Mouse (Mus musculus) olfactory bulb, adult 2 months (tissue): Measurements from ENCODE around the gene Comt. TPM values are rescaled to one million over a fixed set of nuclear protein-coding genes. Genes with fewer than 3 reads are reported as not detected.

Source experiments
- H3K27ac ChIP-seq: fragments of 200-500 bp; 2 replicates; pipeline ENCODE4 v1.5.1; 2012; ENCODE audit warnings: low read depth, low read length; ENCODE audit not compliant: insufficient read depth
- H3K4me1 ChIP-seq: fragments of 200-500 bp; 2 replicates; pipeline ENCODE4 v1.6.1; 2012; ENCODE audit warnings: low read length; ENCODE audit not compliant: control insufficient read depth, insufficient read depth
- H3K4me3 ChIP-seq: fragments of 200-500 bp; 2 replicates; pipeline ENCODE4 v1.5.1; 2012; ENCODE audit warnings: mild to moderate bottlenecking, low read depth, low read length, moderate library complexity; ENCODE audit not compliant: insufficient read depth
- CTCF ChIP-seq: fragments of 200-500 bp; IDR thresholded peaks from 2 replicates; pipeline ENCODE4 v1.5.1; 2012; ENCODE audit warnings: low read depth, mild to moderate bottlenecking, low read length, moderate library complexity; ENCODE audit not compliant: insufficient read depth
- POLR2A ChIP-seq: fragments of 200-500 bp; IDR thresholded peaks from 2 replicates; pipeline ENCODE4 v1.6.1; 2012; ENCODE audit warnings: mild to moderate bottlenecking, low read depth, low read length, moderate library complexity; ENCODE audit not compliant: insufficient read depth
- WGBS: fragments of 180-500 bp; shearing (Covaris S2); methylation state at CpG from one replicate; pipeline ENCODE4 v1.1.7; 2018; 5-methylcytosine and 5-hydroxymethylcytosine counted together
- polyA plus RNA-seq: library from polyadenylated mRNA; stranded (reverse); fragments of >200 nt; gene quantifications from 2 replicates; pipeline ENCODE4 v1.2.4, GENCODE M21; 2012; ENCODE audit warnings: low replicate concordance; ENCODE audit not compliant: missing spikeins, insufficient read depth, insufficient read length

Gene Comt
- polyA plus RNA-seq = not detected in 2 replicates

DNA sequence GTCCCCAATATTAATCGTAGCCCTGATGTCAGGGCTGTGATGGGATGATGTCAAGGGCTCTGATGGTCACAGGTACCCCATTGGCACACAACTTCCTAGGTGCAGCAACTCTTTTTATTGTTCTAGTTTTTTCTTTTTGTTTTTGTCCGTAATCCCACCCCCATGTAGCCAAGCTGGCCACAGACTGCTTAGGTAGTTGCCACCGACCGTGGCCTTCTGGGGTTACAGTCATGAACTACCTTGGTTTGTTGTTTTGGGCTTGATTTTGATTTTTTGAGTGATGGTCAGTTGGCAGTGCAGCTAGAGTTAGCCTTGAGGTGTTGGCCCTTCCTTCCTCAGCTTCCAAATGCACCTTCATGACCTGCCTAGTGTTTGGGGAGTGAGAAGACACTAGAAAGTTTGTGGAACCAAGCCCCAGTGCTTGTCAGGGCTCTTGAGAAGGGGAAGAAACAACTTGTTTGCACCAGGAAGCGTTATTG, at the start of gene Comt:
Gene Comt, minus strand, starts transcription at position 51 of the 479 bp plus-strand sequence.
- H3K27ac ChIP-seq = peak within 1 kb of the TSS; percentile 85
- peaks cover 20% of the 10 kb centered on the region for H3K4me1 ChIP-seq
- peak within 1 kb of the TSS; percentile 63 for H3K4me3 ChIP-seq
- 50% methylated on average over 5 of the region's 5 CpGs for WGBS
- TF ChIP-seq POLR2A = no peak
- no peak for TF ChIP-seq CTCF

DNA sequence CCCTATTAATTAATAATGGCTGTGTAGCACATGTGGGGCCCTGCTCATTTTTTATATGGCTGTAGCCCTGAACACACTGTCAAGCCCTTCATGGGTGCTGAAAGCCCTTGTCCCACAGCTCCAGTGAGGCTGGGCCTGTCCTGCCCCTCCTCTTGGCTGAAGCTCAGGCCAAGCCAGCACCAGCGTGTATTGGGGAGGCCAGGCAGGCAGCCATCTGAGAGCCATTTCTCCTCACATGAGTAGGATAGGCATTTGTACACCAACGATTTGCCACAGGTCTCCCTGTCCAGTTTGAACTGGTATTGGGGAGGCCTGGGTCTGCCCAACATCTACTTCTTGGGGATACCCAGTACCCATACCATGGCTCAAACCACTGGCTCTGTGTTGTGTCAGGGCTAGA, 47.4 kb upstream of the Comt start:
- Histone ChIP-seq H3K4me3 (no peak overlapping the region), H3K27ac (no peak overlapping the region), H3K4me1 (peaks cover 10% of the 10 kb centered on the region)
- no peak for TF ChIP-seq POLR2A
- TF ChIP-seq CTCF = no peak
- WGBS = 80% methylated on average over 2 of the region's 2 CpGs

DNA sequence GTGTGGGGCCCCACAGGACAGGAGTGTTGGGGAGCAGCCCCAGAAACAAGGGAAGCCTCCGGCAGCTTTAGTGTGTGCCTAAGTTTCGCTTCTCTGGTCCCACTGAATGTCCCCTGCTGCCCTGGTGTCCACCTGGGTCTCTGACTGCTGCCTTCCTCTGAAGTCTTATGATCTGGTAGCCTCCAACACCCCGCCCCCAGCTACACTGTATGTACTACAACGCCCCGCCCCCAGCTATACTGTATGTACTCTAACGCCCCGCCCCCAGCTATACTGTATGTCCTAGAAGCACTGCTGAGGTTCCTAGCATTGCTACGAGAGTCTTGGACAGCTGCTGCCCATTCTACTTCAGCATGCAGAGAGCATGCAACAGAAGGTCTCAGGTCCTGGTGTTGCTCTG, 46.3 kb upstream of the Comt start:
- Histone ChIP-seq H3K4me1 (peaks cover 10% of the 10 kb centered on the region), H3K27ac (no peak overlapping the region), H3K4me3 (no peak overlapping the region)
- no peak for TF ChIP-seq POLR2A
- no peak for TF ChIP-seq CTCF
- 92% methylated on average over 8 of the region's 8 CpGs for WGBS

DNA sequence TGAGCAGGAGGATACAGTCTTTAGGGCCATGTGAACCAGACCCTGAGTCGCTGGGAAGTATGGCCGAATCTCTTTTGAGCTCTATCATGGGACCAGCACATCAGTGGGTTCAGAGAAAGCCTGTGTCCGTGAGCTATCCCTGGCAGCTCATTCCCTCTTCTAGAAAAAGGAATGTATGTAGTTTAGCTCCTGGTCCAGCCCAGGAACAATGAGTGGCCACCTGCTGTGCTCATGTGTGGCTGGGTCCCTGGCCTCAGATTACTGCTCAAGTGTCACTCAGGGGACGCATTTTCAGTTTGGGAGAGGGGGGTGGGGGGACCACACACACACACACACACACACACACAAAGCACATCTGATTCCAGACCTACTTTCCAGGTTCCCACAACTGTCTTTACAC, 45.8 kb upstream of the Comt start:
- H3K4me1 ChIP-seq = peaks cover 10% of the 10 kb centered on the region
- TF ChIP-seq POLR2A (no peak), CTCF (no peak)
- no peak overlapping the region for H3K4me3 ChIP-seq
- WGBS = 80% methylated on average over 4 of the region's 4 CpGs
- no peak overlapping the region for H3K27ac ChIP-seq

DNA sequence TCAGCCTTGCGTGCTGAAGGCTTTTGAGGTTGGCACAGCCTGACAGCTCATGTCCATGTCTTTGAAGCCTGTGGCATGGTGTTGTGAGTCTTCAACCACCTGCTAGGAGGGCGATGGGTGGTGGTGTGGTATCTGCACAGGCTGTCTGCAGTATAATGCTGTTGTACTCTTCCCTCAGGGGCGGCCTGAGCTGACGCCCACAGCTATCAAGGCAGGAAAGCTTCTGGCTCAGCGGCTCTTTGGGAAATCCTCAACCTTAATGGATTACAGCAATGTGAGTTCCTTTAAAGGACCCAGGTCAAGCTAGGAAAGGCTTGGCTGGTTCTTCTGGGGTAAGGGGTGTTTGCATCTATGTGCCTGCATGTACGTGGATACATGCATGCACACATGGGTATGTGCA, 45.3 kb upstream of the Comt start:
- TF ChIP-seq CTCF = no peak
- no peak for TF ChIP-seq POLR2A
- 76% methylated on average over 6 of the region's 6 CpGs for WGBS

DNA sequence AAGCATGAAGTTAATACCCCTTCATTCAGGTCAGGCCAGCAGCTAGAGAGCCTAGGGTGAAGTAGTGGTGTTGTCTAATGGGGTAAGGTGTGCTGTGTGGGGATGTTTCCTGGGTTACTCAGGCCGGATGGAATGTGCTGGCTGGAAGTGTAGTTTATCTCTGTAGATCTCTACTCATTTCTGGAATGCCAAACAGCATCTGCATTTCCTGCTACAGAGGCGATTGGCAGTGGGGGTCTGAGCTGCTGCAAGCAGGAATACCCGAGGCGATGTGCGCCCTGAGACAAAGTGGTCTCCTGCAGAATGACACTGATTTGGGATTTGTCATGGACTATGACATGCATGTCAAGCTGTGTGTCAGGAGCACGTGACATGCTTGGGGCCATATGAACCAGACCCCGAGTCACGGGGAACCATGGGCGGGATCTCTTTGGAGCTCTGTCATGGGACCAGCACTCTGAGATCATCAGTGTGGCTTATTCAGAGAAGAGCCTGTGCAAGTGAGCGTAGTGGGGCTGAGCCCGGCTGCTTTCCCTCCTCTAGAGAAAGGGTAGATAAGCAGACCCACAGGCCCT, 44.8 kb upstream of the Comt start:
- Histone ChIP-seq H3K4me3 (no peak overlapping the region), H3K4me1 (peaks cover 10% of the 10 kb centered on the region), H3K27ac (no peak overlapping the region)
- WGBS = 84% methylated on average over 11 of the region's 11 CpGs
- TF ChIP-seq CTCF (no peak), POLR2A (no peak)

More for the DNA sequence above, 45.3 kb upstream of the Comt start:
- H3K27ac ChIP-seq = no peak overlapping the region
- H3K4me1 ChIP-seq = peaks cover 10% of the 10 kb centered on the region
- H3K4me3 ChIP-seq = no peak overlapping the region

DNA sequence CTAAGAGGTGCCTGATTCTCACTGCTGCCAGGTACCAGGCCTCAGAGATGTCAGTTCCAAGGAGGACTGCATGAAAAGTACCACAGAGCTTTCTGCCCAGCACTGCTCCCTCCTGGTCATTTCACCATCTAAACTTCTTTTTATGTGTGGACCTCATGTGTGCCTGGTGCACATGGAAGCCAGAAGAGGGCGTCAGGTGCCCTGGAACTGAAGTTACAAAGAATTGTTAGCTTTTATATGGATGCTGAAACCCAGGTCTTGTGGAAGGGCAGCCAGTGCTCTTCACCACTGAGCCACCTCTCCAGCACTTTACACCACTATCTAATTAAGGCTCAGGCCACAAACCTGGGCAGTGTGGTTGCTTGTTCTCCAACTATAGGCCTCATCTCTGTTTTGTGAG, 44.2 kb upstream of the Comt start:
- WGBS = 38% methylated on average over 1 of the region's 1 CpGs
- no peak overlapping the region for H3K27ac ChIP-seq
- no peak for TF ChIP-seq CTCF
- no peak for TF ChIP-seq POLR2A

DNA sequence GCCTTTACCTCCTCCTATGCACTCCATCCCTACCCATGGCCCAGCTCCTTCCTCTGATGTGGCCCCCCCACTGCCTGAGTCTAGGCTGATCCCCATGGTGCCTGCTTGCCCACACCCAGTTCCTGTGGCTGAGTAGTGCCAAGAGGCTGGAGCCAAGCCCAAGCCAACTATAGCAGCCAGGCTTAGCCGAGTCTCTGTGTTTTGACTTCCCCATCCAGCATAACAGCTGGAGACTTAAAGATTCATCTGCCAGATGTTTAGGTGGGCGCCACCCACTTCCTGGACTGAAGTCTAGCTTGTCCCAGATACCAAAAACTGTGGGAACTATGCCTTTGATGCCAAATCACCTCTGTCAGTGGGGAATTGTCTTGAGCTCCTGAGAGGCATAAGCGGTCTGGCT, 37.6 kb upstream of the Comt start:
- Histone ChIP-seq H3K27ac (no peak overlapping the region), H3K4me1 (peaks cover 35% of the 10 kb centered on the region), H3K4me3 (no peak overlapping the region)
- no peak for TF ChIP-seq CTCF
- TF ChIP-seq POLR2A = no peak
- 55% methylated on average over 3 of the region's 3 CpGs for WGBS

More for the DNA sequence above, 44.2 kb upstream of the Comt start:
- H3K4me1 ChIP-seq = peaks cover 10% of the 10 kb centered on the region
- no peak overlapping the region for H3K4me3 ChIP-seq

DNA sequence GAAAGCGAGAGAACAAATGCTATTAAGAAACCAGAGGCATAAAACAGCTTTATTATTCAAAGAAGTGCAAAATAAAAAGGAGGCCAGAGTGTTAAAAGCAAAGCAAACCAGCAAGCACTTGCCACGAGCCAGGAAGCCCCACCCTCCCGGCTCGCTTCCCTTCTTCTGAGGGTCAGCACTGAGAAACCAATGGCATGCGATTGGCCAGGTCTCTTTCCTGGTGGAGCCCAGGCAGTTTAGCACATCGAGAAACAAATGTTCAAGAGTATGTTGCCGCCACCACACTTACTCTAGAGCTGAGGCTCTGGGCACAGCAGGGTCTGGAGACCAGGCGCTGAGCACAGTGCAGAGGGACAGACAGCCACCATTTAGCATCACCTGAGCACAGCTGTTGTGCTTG, 35.9 kb upstream of the Comt start:
- peaks cover 48% of the 10 kb centered on the region for H3K4me1 ChIP-seq
- no peak overlapping the region for H3K27ac ChIP-seq
- TF ChIP-seq CTCF = no peak
- TF ChIP-seq POLR2A = no peak
- 68% methylated on average over 8 of the region's 8 CpGs for WGBS
- no peak overlapping the region for H3K4me3 ChIP-seq

DNA sequence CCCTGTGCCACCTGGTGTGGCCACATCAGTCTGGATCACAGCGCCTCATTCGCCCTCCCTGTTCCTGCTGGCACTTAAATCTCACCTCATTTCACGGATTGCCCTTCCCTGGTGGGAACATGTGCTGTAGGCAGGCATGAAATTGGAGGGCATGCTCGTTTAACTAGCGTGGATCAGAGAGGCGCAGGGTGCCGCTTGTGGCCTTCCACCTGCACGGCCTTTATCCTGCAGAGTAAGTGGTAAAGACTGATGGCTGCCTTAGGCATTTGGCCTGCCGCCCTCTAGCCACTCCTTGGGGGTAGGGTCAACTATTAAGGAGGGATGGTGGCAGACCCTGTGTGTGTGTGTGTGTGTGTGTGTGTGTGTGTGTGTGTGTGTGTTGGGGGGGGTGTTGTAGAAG, 35.4 kb upstream of the Comt start:
- WGBS = 85% methylated on average over 9 of the region's 9 CpGs
- H3K27ac ChIP-seq = no peak overlapping the region
- TF ChIP-seq POLR2A = no peak
- no peak for TF ChIP-seq CTCF
- H3K4me1 ChIP-seq = peaks cover 48% of the 10 kb centered on the region
- H3K4me3 ChIP-seq = no peak overlapping the region
